Mouse (Mus musculus): ENCODE measurements around the gene Fig4. TPM values are rescaled to one million over a fixed set of nuclear protein-coding genes. Genes with fewer than 3 reads are reported as not detected.

Gene Fig4
- 10 to 100 TPM; 15.0 to 16.1 TPM for total RNA-seq (2023)

DNA sequence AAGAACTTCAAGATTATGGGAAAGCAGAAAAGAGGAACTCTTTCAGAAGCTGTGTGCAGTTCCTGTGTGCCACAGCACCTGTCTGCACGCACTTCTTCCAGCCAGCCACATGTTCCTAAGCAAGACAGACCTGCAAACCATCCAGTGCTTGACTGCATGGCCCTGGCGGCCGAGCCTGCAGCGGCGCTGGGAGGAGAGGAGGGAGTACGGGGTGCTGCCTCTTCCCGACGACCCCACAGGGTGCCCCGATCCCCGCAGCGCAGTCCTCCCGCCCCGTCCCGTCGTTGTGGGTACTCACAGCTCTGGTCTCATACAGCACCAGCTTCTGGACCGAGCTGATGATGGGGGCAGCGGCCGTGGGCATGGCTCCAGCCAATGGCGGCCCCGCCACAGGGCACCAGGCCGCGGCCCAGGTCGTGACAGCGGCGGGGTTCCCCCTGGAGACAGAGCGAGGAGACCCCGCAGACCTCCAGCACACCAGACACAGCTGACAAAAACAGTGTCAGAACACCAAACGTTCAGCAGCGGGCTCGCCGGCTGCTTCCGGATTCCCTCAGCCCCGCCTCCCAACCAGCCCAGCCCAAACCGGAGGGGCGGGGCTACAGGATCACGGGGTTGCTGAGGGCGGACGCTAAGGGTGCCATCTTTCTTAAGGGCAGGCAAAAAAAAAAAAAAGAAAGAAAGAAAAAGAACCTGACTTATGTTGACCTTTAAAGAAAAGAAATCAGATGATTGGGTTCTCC, at the start of gene Fig4:
TSS of gene Fig4 (minus strand) at position 572 of the 743 bp plus-strand sequence.

DNA sequence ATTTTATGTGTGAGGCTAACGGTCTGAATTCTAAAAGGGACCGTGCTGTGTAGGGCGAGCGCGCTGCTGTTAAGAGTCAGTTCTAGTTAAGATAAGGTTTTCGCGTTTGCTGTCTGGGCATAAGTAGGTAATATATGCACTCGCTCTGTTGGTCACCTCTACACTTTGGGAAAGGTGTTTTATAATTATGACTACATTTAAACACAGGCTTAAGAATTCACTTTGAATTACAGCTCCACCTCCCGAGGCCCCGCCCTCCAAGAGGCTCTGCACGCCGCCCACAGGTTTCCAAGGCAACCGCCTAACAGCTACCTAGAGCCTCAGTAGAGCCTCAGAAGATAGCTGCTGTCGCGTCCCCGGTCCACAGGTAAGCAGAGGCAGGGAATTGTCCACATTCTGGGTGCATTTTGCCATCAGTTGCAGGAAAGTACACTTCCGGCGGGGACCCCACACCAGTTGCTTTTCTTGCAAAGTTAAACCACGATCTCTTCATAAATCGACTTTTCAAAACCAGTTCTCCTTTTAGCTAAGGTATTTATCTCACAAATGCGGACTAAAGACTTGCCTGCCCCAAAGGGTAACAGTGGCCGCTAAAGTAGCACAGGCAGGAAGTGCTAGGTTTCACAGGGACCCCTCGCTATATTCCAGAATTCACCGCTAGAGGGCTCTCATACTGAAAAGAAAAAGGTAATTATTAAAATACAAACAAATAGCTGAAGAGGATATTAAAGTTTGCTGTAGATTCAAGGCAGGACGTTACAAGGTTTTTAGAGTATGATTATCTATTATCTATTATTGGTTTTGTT, 782 bp upstream of the Fig4 start, which contains the start of gene Ak9:
TSS of gene Ak9 (plus strand) at position 342 of the 806 bp plus-strand sequence.

Other genes with a start within 250 kb of the Fig4 start
- gene Gpr6, start 231.0 kb downstream of the Fig4 start, total RNA-seq (2023), result not detected
- under 1 TPM in 1 of 2 experiments, not detected in 1; 0.04 TPM for gene Ak9, start 720 bp upstream of the Fig4 start, total RNA-seq (2023)
- gene Zbtb24, start 147.1 kb upstream of the Fig4 start, total RNA-seq (2023), result 10 to 100 TPM; 17.4 to 19.8 TPM
- 100 to 1,000 TPM; 227 to 244 TPM for gene Mical1, start 173.1 kb upstream of the Fig4 start, total RNA-seq (2023)
- gene Smpd2, start 187.1 kb upstream of the Fig4 start, total RNA-seq (2023), result 10 to 100 TPM; 13.7 to 16.6 TPM
- gene Ppil6, start 187.2 kb upstream of the Fig4 start, total RNA-seq (2023), result not detected
- 100 to 1,000 TPM; 204 to 214 TPM for gene Cd164, start 216.2 kb upstream of the Fig4 start, total RNA-seq (2023)

Data from neutrophil, adult 83 days (primary cell).